Mouse (Mus musculus): ENCODE measurements at regions not wholly inside any gene's neighbourhood (a gene's known extent, or its start where the extent isn't known, plus 50 kb on each side); places are given as distances from the start of the nearest gene placed in this dataset.

GRCm38 (mm10) chr10:9545807-9546206, 129.2 kb downstream of the Samd5 start:
- Histone ChIP-seq H3K79me2 (ENCODE audit: control insufficient read depth, insufficient read depth) (no peaks in the 10 kb centered on the region), H3K79me3 (ENCODE audit: low read depth) (no peaks in the 10 kb centered on the region), H3K27me3 (ENCODE audit: control insufficient read depth, insufficient read depth, insufficient read length) (no peaks in the 10 kb centered on the region), H3K4me3 (ENCODE audit: insufficient read depth, poor library complexity, severe bottlenecking) (no peak overlapping the region), H3ac (ENCODE audit: control insufficient read depth, insufficient read length, low read depth) (no peak overlapping the region), H3K36me3 (ENCODE audit: control insufficient read depth, insufficient read depth) (no peaks in the 10 kb centered on the region)
- no peak for TF ChIP-seq FOSL1 (IDR thresholded peaks at IDR 0.05; ENCODE audit: insufficient read depth, low read length, poor library complexity, severe bottlenecking)
- no peak for TF ChIP-seq MYOG (IDR thresholded peaks at IDR 0.05; ENCODE audit: control insufficient read depth, extremely low read depth, insufficient read length)

- H3K79me3 ChIP-seq (ENCODE audit: low read depth): no peaks in the 10 kb centered on the region
- H3K36me3 ChIP-seq (ENCODE audit: control insufficient read depth, insufficient read depth): no peaks in the 10 kb centered on the region
- H3K27me3 ChIP-seq (ENCODE audit: control insufficient read depth, insufficient read depth, insufficient read length): no peaks in the 10 kb centered on the region
- TF ChIP-seq MAX (IDR thresholded peaks at IDR 0.05): no peak
- no peak for TF ChIP-seq CEBPB (IDR thresholded peaks at IDR 0.05; ENCODE audit: low read depth)
- no peak for TF ChIP-seq FOSL1 (IDR thresholded peaks at IDR 0.05; ENCODE audit: insufficient read depth, low read length, poor library complexity, severe bottlenecking)
- no peak for TF ChIP-seq MYOG (IDR thresholded peaks at IDR 0.05; ENCODE audit: control insufficient read depth, extremely low read depth, insufficient read length)
- TF ChIP-seq CTCF (IDR thresholded peaks at IDR 0.05; ENCODE audit: control insufficient read depth, insufficient read depth, insufficient read length): no peak
- TF ChIP-seq MYOD1 (IDR thresholded peaks at IDR 0.05; ENCODE audit: control insufficient read depth, insufficient read length, low read depth): no peak
- TF ChIP-seq USF1 (IDR thresholded peaks at IDR 0.05; ENCODE audit: low read depth): no peak
- H3K4me3 ChIP-seq (ENCODE audit: insufficient read depth, poor library complexity, severe bottlenecking): no peak overlapping the region
- H3K79me2 ChIP-seq (ENCODE audit: control insufficient read depth, insufficient read depth): no peaks in the 10 kb centered on the region
- H3ac ChIP-seq (ENCODE audit: control insufficient read depth, insufficient read length, low read depth): no peak overlapping the region
Measured at GRCm38 (mm10) chr10:9544041-9544786, 130.8 kb downstream of the Samd5 start.

- Histone ChIP-seq H3K4me3 (ENCODE audit: insufficient read depth, poor library complexity, severe bottlenecking) (no peak overlapping the region), H3ac (ENCODE audit: control insufficient read depth, insufficient read length, low read depth) (no peak overlapping the region), H3K79me3 (ENCODE audit: low read depth) (no peaks in the 10 kb centered on the region), H3K36me3 (ENCODE audit: control insufficient read depth, insufficient read depth) (no peaks in the 10 kb centered on the region), H3K79me2 (ENCODE audit: control insufficient read depth, insufficient read depth) (no peaks in the 10 kb centered on the region), H3K27me3 (ENCODE audit: control insufficient read depth, insufficient read depth, insufficient read length) (no peaks in the 10 kb centered on the region)
- TF ChIP-seq USF1 (IDR thresholded peaks at IDR 0.05; ENCODE audit: low read depth): no peak
- no peak for TF ChIP-seq MYOG (IDR thresholded peaks at IDR 0.05; ENCODE audit: control insufficient read depth, extremely low read depth, insufficient read length)
- no peak for TF ChIP-seq MAX (IDR thresholded peaks at IDR 0.05)
- no peak for TF ChIP-seq FOSL1 (IDR thresholded peaks at IDR 0.05; ENCODE audit: insufficient read depth, low read length, poor library complexity, severe bottlenecking)
- TF ChIP-seq MYOD1 (IDR thresholded peaks at IDR 0.05; ENCODE audit: control insufficient read depth, insufficient read length, low read depth): no peak
- TF ChIP-seq CTCF (IDR thresholded peaks at IDR 0.05; ENCODE audit: control insufficient read depth, insufficient read depth, insufficient read length): no peak
- TF ChIP-seq CEBPB (IDR thresholded peaks at IDR 0.05; ENCODE audit: low read depth): no peak
Measured at GRCm38 (mm10) chr10:9541579-9541978, 133.4 kb downstream of the Samd5 start.

GRCm38 (mm10) chr10:9537686-9538085, 137.3 kb downstream of the Samd5 start:
- Histone ChIP-seq H3ac (ENCODE audit: control insufficient read depth, insufficient read length, low read depth) (no peak overlapping the region), H3K79me2 (ENCODE audit: control insufficient read depth, insufficient read depth) (no peaks in the 10 kb centered on the region), H3K4me3 (ENCODE audit: insufficient read depth, poor library complexity, severe bottlenecking) (no peak overlapping the region), H3K79me3 (ENCODE audit: low read depth) (no peaks in the 10 kb centered on the region), H3K36me3 (ENCODE audit: control insufficient read depth, insufficient read depth) (no peaks in the 10 kb centered on the region), H3K27me3 (ENCODE audit: control insufficient read depth, insufficient read depth, insufficient read length) (no peaks in the 10 kb centered on the region)
- TF ChIP-seq MYOD1 (IDR thresholded peaks at IDR 0.05; ENCODE audit: control insufficient read depth, insufficient read length, low read depth): no peak
- no peak for TF ChIP-seq CTCF (IDR thresholded peaks at IDR 0.05; ENCODE audit: control insufficient read depth, insufficient read depth, insufficient read length)
- TF ChIP-seq CEBPB (IDR thresholded peaks at IDR 0.05; ENCODE audit: low read depth): no peak
- no peak for TF ChIP-seq MYOG (IDR thresholded peaks at IDR 0.05; ENCODE audit: control insufficient read depth, extremely low read depth, insufficient read length)
- TF ChIP-seq MAX (IDR thresholded peaks at IDR 0.05): no peak
- TF ChIP-seq FOSL1 (IDR thresholded peaks at IDR 0.05; ENCODE audit: insufficient read depth, low read length, poor library complexity, severe bottlenecking): no peak
- no peak for TF ChIP-seq USF1 (IDR thresholded peaks at IDR 0.05; ENCODE audit: low read depth)

GRCm38 (mm10) chr10:9534552-9534951, 140.5 kb downstream of the Samd5 start:
- TF ChIP-seq MAX (IDR thresholded peaks at IDR 0.05) (no peak), USF1 (IDR thresholded peaks at IDR 0.05; ENCODE audit: low read depth) (no peak), MYOG (IDR thresholded peaks at IDR 0.05; ENCODE audit: control insufficient read depth, extremely low read depth, insufficient read length) (no peak), CEBPB (IDR thresholded peaks at IDR 0.05; ENCODE audit: low read depth) (no peak), FOSL1 (IDR thresholded peaks at IDR 0.05; ENCODE audit: insufficient read depth, low read length, poor library complexity, severe bottlenecking) (no peak), MYOD1 (IDR thresholded peaks at IDR 0.05; ENCODE audit: control insufficient read depth, insufficient read length, low read depth) (no peak), CTCF (IDR thresholded peaks at IDR 0.05; ENCODE audit: control insufficient read depth, insufficient read depth, insufficient read length) (no peak)
- no peak overlapping the region for H3K4me3 ChIP-seq (ENCODE audit: insufficient read depth, poor library complexity, severe bottlenecking)
- H3K36me3 ChIP-seq (ENCODE audit: control insufficient read depth, insufficient read depth): no peaks in the 10 kb centered on the region
- no peaks in the 10 kb centered on the region for H3K79me3 ChIP-seq (ENCODE audit: low read depth)
- no peaks in the 10 kb centered on the region for H3K79me2 ChIP-seq (ENCODE audit: control insufficient read depth, insufficient read depth)
- no peak overlapping the region for H3ac ChIP-seq (ENCODE audit: control insufficient read depth, insufficient read length, low read depth)
- no peaks in the 10 kb centered on the region for H3K27me3 ChIP-seq (ENCODE audit: control insufficient read depth, insufficient read depth, insufficient read length)

- Histone ChIP-seq H3K79me2 (ENCODE audit: control insufficient read depth, insufficient read depth) (no peaks in the 10 kb centered on the region), H3K36me3 (ENCODE audit: control insufficient read depth, insufficient read depth) (no peaks in the 10 kb centered on the region), H3ac (ENCODE audit: control insufficient read depth, insufficient read length, low read depth) (no peak overlapping the region), H3K4me3 (ENCODE audit: insufficient read depth, poor library complexity, severe bottlenecking) (no peak overlapping the region), H3K79me3 (ENCODE audit: low read depth) (no peaks in the 10 kb centered on the region), H3K27me3 (ENCODE audit: control insufficient read depth, insufficient read depth, insufficient read length) (no peaks in the 10 kb centered on the region)
- TF ChIP-seq MYOG (IDR thresholded peaks at IDR 0.05; ENCODE audit: control insufficient read depth, extremely low read depth, insufficient read length) (no peak), MYOD1 (IDR thresholded peaks at IDR 0.05; ENCODE audit: control insufficient read depth, insufficient read length, low read depth) (no peak), USF1 (IDR thresholded peaks at IDR 0.05; ENCODE audit: low read depth) (no peak), CEBPB (IDR thresholded peaks at IDR 0.05; ENCODE audit: low read depth) (no peak), FOSL1 (IDR thresholded peaks at IDR 0.05; ENCODE audit: insufficient read depth, low read length, poor library complexity, severe bottlenecking) (no peak), CTCF (IDR thresholded peaks at IDR 0.05; ENCODE audit: control insufficient read depth, insufficient read depth, insufficient read length) (no peak), MAX (IDR thresholded peaks at IDR 0.05) (no peak)
Measured at GRCm38 (mm10) chr10:9533283-9533682, 141.7 kb downstream of the Samd5 start.

Data from C2C12 (cell line).